Mouse (Mus musculus): ENCODE data around the gene Serhl.

Serhl gene

GRCm38 (mm10) chr15:83161062-83161748 is 71.9 kb downstream of the Serhl start:
- no peak for DNase-seq (ENCODE audit: inconsistent age in 2 of 2, low spot score in 1 of 2)

DNA sequence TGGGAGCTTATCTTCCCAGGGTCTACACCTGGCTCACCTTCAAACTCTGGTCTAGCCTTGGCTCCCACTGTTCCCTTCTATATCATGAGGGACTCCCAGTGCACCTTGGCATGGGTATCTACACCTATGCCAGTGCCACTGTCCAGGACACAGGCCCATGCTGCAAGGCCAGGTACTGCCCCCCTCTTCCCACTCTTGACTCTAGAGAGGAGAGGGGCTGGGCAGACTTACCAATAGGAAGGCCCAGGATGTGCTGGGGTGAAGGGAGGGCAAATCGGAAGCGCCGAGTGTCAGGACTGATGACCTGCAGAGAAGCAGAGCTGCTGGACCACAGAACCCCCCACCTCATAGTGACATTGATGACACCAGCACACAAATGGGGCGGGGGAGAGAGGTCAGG is 72.7 kb downstream of the Serhl start:
- DNase-seq (ENCODE audit: inconsistent age in 2 of 2, low spot score in 1 of 2), result no peak

GRCm38 (mm10) chr15:83162818-83163485 is 73.6 kb downstream of the Serhl start:
- DNase-seq (ENCODE audit: inconsistent age in 2 of 2, low spot score in 1 of 2), result no peak

GRCm38 (mm10) chr15:83164971-83165471 is 75.7 kb downstream of the Serhl start:
- DNase-seq (ENCODE audit: inconsistent age in 2 of 2, low spot score in 1 of 2), result peak; percentile 53 to 69

GRCm38 (mm10) chr15:83165526-83166315 is 76.4 kb downstream of the Serhl start:
- DNase-seq (ENCODE audit: inconsistent age in 2 of 2, low spot score in 1 of 2), result peak in 1 of 2 experiments; percentile 56

Measured in adrenal gland, adult (tissue).